Mouse (Mus musculus) small intestine, adult 2 months (tissue): ENCODE results near the gene Tmem220.
A peak's percentile ranks its signal among the peaks of the same experiment; 100 is the strongest.

Source experiments
- CTCF ChIP-seq: fragments of 200-500 bp; IDR thresholded peaks from 2 replicates; pipeline ENCODE4 v1.5.1; 2012; ENCODE audit warnings: low read depth, mild to moderate bottlenecking, control low read depth, inconsistent platforms, low read length, moderate library complexity, mixed read lengths; ENCODE audit not compliant: insufficient replicate concordance, insufficient read length; ENCODE audit errors: extremely low read depth
- POLR2A ChIP-seq: fragments of 200-500 bp; IDR thresholded peaks from 2 replicates; pipeline ENCODE4 v1.6.1; 2012; ENCODE audit warnings: low read depth, mild to moderate bottlenecking, control low read depth, inconsistent platforms, low read length, moderate library complexity

GRCm38 (mm10) chr11:67049256-67049655, 24.3 kb downstream of the Tmem220 start:
- TF ChIP-seq CTCF (0 out of 2 replicates have a peak, but pooled peaks have one; percentile 23), POLR2A (no peak)
